Mouse (Mus musculus) WW6 (cell line): ENCODE results near the gene Gm10330.
"Not testable (repeated sequence)": the region's sequence is repeated elsewhere in the genome, so short reads cannot be mapped to it uniquely, and the experiment has no call there.

ENCODE experiments used
- DNase-seq: peaks from one replicate; pipeline ENCODE4 v3.0.0-alpha.2; 2013; ENCODE audit warnings: low read depth, low spot score

The Gm10330 gene

GRCm38 (mm10) chr12:23780165-23780564, at the start of gene Gm10330:
Gm10330 (minus strand) TSS chr12:23780265.
- not testable (repeated sequence) for DNase-seq

GRCm38 (mm10) chr12:23800776-23801175, 20.7 kb upstream of the Gm10330 start:
- DNase-seq = not testable (repeated sequence)

GRCm38 (mm10) chr12:23800366-23800765, 20.3 kb upstream of the Gm10330 start:
- not testable (repeated sequence) for DNase-seq
